Mouse (Mus musculus) embryonic facial prominence, embryonic 10.5 days (tissue): ENCODE data around the gene Mboat7. TPM values are rescaled to one million over a fixed set of nuclear protein-coding genes. Genes with fewer than 3 reads are reported as not detected.

Experiments used
- DNase-seq: peaks from one replicate; pipeline ENCODE4 v3.0.0-alpha.2; 2017; ENCODE audit warnings: low spot score
- H3K27ac ChIP-seq: fragments of 300-500 bp; sonication (generic); replicated peaks from 2 replicates; pipeline ENCODE4 v1.5.1; 2016; ENCODE audit warnings: mild to moderate bottlenecking
- H3K27me3 ChIP-seq: fragments of 300-500 bp; sonication (generic); replicated peaks from 2 replicates; pipeline ENCODE4 v1.6.1; 2016; ENCODE audit warnings: low read depth, mild to moderate bottlenecking; ENCODE audit not compliant: poor library complexity, severe bottlenecking
- H3K36me3 ChIP-seq: fragments of 300-500 bp; sonication (generic); replicated peaks from 2 replicates; pipeline ENCODE4 v1.6.1; 2016; ENCODE audit warnings: mild to moderate bottlenecking, moderate library complexity
- H3K4me1 ChIP-seq: fragments of 300-500 bp; sonication (generic); 2 replicates; pipeline ENCODE4 v1.6.1; 2016
- H3K4me3 ChIP-seq: fragments of 300-500 bp; sonication (generic); 2 replicates; pipeline ENCODE4 v1.5.1; 2016; ENCODE audit warnings: mild to moderate bottlenecking, moderate library complexity
- H3K9me3 ChIP-seq: fragments of 300-500 bp; sonication (generic); 2 replicates; pipeline ENCODE4 v1.6.1; 2016; ENCODE audit warnings: mild to moderate bottlenecking
- WGBS: fragments of 180-500 bp; shearing (Covaris S2); methylation state at CpG from one replicate; pipeline ENCODE4 v1.1.7; 2016; 5-methylcytosine and 5-hydroxymethylcytosine counted together
- polyA plus RNA-seq: library from polyadenylated mRNA; unstranded; fragments of >200 nt; fragmentation: Nextera tagmentation; extraction: Ambion mirVana; gene quantifications from 2 replicates; pipeline ENCODE4 v1.2.1, GENCODE M21; 2016

Mboat7 gene
- polyA plus RNA-seq, 1 experiment from 2014 or later: 39.3 TPM

GRCm38 (mm10) chr7:3683908-3684550, 9.3 kb downstream of the Mboat7 start:
- no peaks in the 10 kb centered on the region for H3K27me3 ChIP-seq
- H3K36me3 ChIP-seq: peaks cover 76% of the 10 kb centered on the region
- H3K4me3 ChIP-seq: no peak overlapping the region
- no peaks in the 10 kb centered on the region; the same call in 1 of the 2 replicates for H3K4me1 ChIP-seq
- no peaks in the 10 kb centered on the region for H3K9me3 ChIP-seq
- WGBS: 87% methylated on average over 10 of the region's 10 CpGs
- DNase-seq: no peak
- no peak overlapping the region for H3K27ac ChIP-seq

- H3K27me3 ChIP-seq: no peaks in the 10 kb centered on the region
- H3K36me3 ChIP-seq: peaks cover 29% of the 10 kb centered on the region
- 56% methylated on average over 9 of the region's 9 CpGs for WGBS
- H3K4me3 ChIP-seq: peak within 1 kb of the TSS; percentile 23
- no peaks in the 10 kb centered on the region for H3K4me1 ChIP-seq
- no peak within 1 kb of the TSS for H3K27ac ChIP-seq
- DNase-seq: no peak
- no peaks in the 10 kb centered on the region for H3K9me3 ChIP-seq
Observed at GRCm38 (mm10) chr7:3677342-3677741, 16.0 kb downstream of the Mboat7 start, which contains the start of gene Tmc4. TSS of gene Tmc4 (minus strand) at chr7:3677553.

GRCm38 (mm10) chr7:3676371-3676770, 17.0 kb downstream of the Mboat7 start:
- Histone ChIP-seq H3K27me3 (no peaks in the 10 kb centered on the region), H3K9me3 (no peaks in the 10 kb centered on the region), H3K27ac (no peak overlapping the region), H3K4me1 (no peaks in the 10 kb centered on the region), H3K36me3 (peaks cover 27% of the 10 kb centered on the region), H3K4me3 (peak overlapping the region; percentile 23; the same call in 1 of the 2 replicates)
- no peak for DNase-seq
- 90% methylated on average over 12 of the region's 12 CpGs for WGBS

- no peaks in the 10 kb centered on the region for H3K4me1 ChIP-seq
- H3K4me3 ChIP-seq: no peak overlapping the region
- no peaks in the 10 kb centered on the region for H3K9me3 ChIP-seq
- peaks cover 19% of the 10 kb centered on the region for H3K36me3 ChIP-seq
- H3K27me3 ChIP-seq: no peaks in the 10 kb centered on the region
- 73% methylated on average over 3 of the region's 3 CpGs for WGBS
- no peak for DNase-seq
- no peak overlapping the region for H3K27ac ChIP-seq
Observed at GRCm38 (mm10) chr7:3675228-3675548, 18.1 kb downstream of the Mboat7 start.

GRCm38 (mm10) chr7:3674507-3675227, 18.7 kb downstream of the Mboat7 start:
- Histone ChIP-seq H3K27ac (no peak overlapping the region), H3K4me1 (no peaks in the 10 kb centered on the region), H3K27me3 (no peaks in the 10 kb centered on the region), H3K36me3 (peaks cover 17% of the 10 kb centered on the region), H3K9me3 (no peaks in the 10 kb centered on the region), H3K4me3 (0 out of 2 replicates have a peak overlapping the region, but pooled peaks have one; percentile 1)
- peak; percentile 83 for DNase-seq
- WGBS: 74% methylated on average over 10 of the region's 10 CpGs

GRCm38 (mm10) chr7:3666921-3667391, 26.4 kb downstream of the Mboat7 start:
- 15% methylated on average over 14 of the region's 14 CpGs for WGBS
- H3K36me3 ChIP-seq: peaks cover 18% of the 10 kb centered on the region
- peaks cover 36% of the 10 kb centered on the region for H3K4me1 ChIP-seq
- peak overlapping the region; percentile 37 for H3K4me3 ChIP-seq
- peak overlapping the region; percentile 62; the same call in 1 of the 2 replicates for H3K27ac ChIP-seq
- peak; percentile 32 for DNase-seq
- no peaks in the 10 kb centered on the region for H3K9me3 ChIP-seq
- H3K27me3 ChIP-seq: no peaks in the 10 kb centered on the region

- peak; percentile 93 for DNase-seq
- Histone ChIP-seq H3K4me3 (peak within 1 kb of the TSS; percentile 83), H3K27ac (peak within 1 kb of the TSS; percentile 88), H3K27me3 (no peaks in the 10 kb centered on the region), H3K4me1 (peaks cover 36% of the 10 kb centered on the region), H3K36me3 (peaks cover 33% of the 10 kb centered on the region), H3K9me3 (no peaks in the 10 kb centered on the region)
- 5% methylated on average over 45 of the region's 45 CpGs for WGBS
Observed at GRCm38 (mm10) chr7:3665215-3666114, 27.9 kb downstream of the Mboat7 start, which contains the start of gene Leng1. TSS of gene Leng1 (minus strand) at chr7:3665840.

GRCm38 (mm10) chr7:3664524-3665214, 28.7 kb downstream of the Mboat7 start:
- 38% methylated on average over 15 of the region's 15 CpGs for WGBS
- H3K27me3 ChIP-seq: no peaks in the 10 kb centered on the region
- H3K4me3 ChIP-seq: peak overlapping the region; percentile 83
- H3K27ac ChIP-seq: peak overlapping the region; percentile 88
- H3K9me3 ChIP-seq: no peaks in the 10 kb centered on the region
- DNase-seq: peak; percentile 44
- H3K36me3 ChIP-seq: peaks cover 41% of the 10 kb centered on the region
- H3K4me1 ChIP-seq: peaks cover 36% of the 10 kb centered on the region

GRCm38 (mm10) chr7:3658578-3658977, 34.7 kb downstream of the Mboat7 start:
- peaks cover 100% of the 10 kb centered on the region for H3K36me3 ChIP-seq
- no peak overlapping the region for H3K27ac ChIP-seq
- no peaks in the 10 kb centered on the region for H3K9me3 ChIP-seq
- WGBS: 94% methylated on average over 14 of the region's 14 CpGs
- H3K4me3 ChIP-seq: no peak overlapping the region
- DNase-seq: no peak
- H3K27me3 ChIP-seq: no peaks in the 10 kb centered on the region
- peaks cover 9% of the 10 kb centered on the region; the same call in 1 of the 2 replicates for H3K4me1 ChIP-seq

- H3K9me3 ChIP-seq: no peaks in the 10 kb centered on the region
- DNase-seq: no peak
- H3K4me1 ChIP-seq: no peaks in the 10 kb centered on the region
- no peaks in the 10 kb centered on the region for H3K27me3 ChIP-seq
- H3K27ac ChIP-seq: no peak overlapping the region
- H3K36me3 ChIP-seq: peaks cover 100% of the 10 kb centered on the region
- 88% methylated on average over 4 of the region's 4 CpGs for WGBS
- H3K4me3 ChIP-seq: no peak overlapping the region
Observed at GRCm38 (mm10) chr7:3656966-3657365, 36.4 kb downstream of the Mboat7 start.

- 71% methylated on average over 4 of the region's 4 CpGs for WGBS
- no peak for DNase-seq
- Histone ChIP-seq H3K4me1 (peaks cover 38% of the 10 kb centered on the region), H3K4me3 (peak overlapping the region; percentile 98), H3K9me3 (no peaks in the 10 kb centered on the region), H3K36me3 (peaks cover 61% of the 10 kb centered on the region), H3K27ac (peak overlapping the region; percentile 97; the same call in 1 of the 2 replicates), H3K27me3 (no peaks in the 10 kb centered on the region)
Observed at GRCm38 (mm10) chr7:3646641-3647040, 46.7 kb downstream of the Mboat7 start.

- Histone ChIP-seq H3K4me3 (peak overlapping the region; percentile 98), H3K4me1 (peaks cover 38% of the 10 kb centered on the region), H3K9me3 (no peaks in the 10 kb centered on the region), H3K36me3 (peaks cover 61% of the 10 kb centered on the region), H3K27ac (peak overlapping the region; percentile 97), H3K27me3 (no peaks in the 10 kb centered on the region)
- 28% methylated on average over 9 of the region's 9 CpGs for WGBS
- DNase-seq: no peak
Observed at GRCm38 (mm10) chr7:3646188-3646587, 47.1 kb downstream of the Mboat7 start.
